Mouse (Mus musculus) macrophage (primary cell): ENCODE measurements around the gene Acox1. TPM values are rescaled to one million over a fixed set of nuclear protein-coding genes. Genes with fewer than 3 reads are reported as not detected.

Experiments
- H3K27ac ChIP-seq: fragments of 350-480 bp; formaldehyde crosslinking; 2 replicates; pipeline ENCODE4 v1.9.0; 2021
- H3K36me3 ChIP-seq: fragments of 350-480 bp; formaldehyde crosslinking; 2 replicates; pipeline ENCODE4 v1.9.0; 2021; ENCODE audit errors: inconsistent target
- H3K4me3 ChIP-seq: fragments of 350-480 bp; formaldehyde crosslinking; 2 replicates; pipeline ENCODE4 v1.9.0; 2021; ENCODE audit errors: inconsistent target
- H3K79me2 ChIP-seq: fragments of 350-480 bp; formaldehyde crosslinking; 2 replicates; pipeline ENCODE4 v1.9.0; 2021; ENCODE audit errors: inconsistent target
- WGBS: methylation state at CpG from one replicate; pipeline ENCODE4 v1.1.7; 2026; ENCODE audit warnings: inconsistent platforms; ENCODE audit not compliant: missing documents; 5-methylcytosine and 5-hydroxymethylcytosine counted together
- polyA plus RNA-seq: library from polyadenylated mRNA; stranded (reverse); fragments of 250-400 nt; gene quantifications from 3 replicates; pipeline ENCODE4 v1.2.4, GENCODE M21; 2018; ENCODE audit warnings: inconsistent platforms

Gene Acox1
- polyA plus RNA-seq, 1 experiment from 2014 or later = 66.6 TPM

DNA sequence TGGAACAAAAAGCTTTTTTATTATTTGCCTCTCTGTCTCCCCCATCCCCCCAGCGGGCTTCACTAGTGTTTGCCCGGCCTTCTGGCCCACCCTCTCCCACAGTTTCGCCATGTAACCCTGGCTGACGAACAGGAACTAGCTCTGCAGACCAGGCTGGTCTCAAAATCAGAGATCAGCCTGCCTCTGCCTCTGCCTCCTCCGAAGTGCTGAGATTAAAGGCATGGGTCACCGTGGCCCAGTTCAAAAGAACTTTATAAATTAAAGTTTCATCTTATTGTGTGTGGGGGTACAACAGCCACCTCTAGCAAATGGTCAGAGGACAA, 1.3 kb downstream of the Acox1 start:
- 72% methylated on average over 6 of the region's 6 CpGs for WGBS
- peak overlapping the region; percentile 95 for H3K4me3 ChIP-seq

DNA sequence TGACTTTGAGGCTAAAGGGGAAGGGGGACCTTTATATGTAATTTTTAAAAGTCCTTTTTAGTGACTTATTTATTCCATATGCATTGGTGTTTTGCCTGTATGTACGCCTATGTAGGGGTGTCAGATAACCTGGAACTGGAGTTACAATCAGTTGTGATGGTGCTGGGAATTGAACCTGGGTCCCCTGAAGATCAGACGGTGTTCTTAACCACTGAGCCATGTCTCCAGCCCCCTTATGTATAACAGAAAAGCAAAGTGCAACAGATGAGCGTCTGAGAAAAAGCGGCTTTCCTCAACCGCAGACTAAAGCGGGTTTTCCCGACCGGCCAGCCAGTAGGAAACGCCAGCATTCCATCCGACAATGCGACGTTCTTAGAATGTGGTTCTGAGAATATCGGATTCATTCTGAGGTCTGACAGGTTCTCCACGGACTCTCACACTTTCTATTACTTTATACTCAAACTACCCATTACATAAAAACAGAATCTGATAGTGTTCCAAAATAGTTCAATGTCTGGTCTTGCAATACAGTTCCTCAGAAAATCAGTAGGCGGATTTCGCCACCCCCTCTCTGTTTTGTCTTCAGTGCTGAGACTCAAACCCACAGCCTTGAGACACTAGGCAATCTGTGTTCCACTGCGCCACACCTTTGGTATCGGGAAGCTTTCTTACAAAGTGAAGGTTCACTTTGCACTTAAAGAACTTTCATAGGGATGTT, 1.8 kb downstream of the Acox1 start:
- H3K4me3 ChIP-seq = no peak overlapping the region
- no peak overlapping the region for H3K27ac ChIP-seq
- H3K36me3 ChIP-seq = no peaks in the 10 kb centered on the region
- 94% methylated on average over 18 of the region's 18 CpGs for WGBS
- H3K79me2 ChIP-seq = peaks cover 79% of the 10 kb centered on the region

More for the DNA sequence above, 1.3 kb downstream of the Acox1 start:
- no peaks in the 10 kb centered on the region for H3K36me3 ChIP-seq
- H3K27ac ChIP-seq = no peak overlapping the region
- H3K79me2 ChIP-seq = peaks cover 79% of the 10 kb centered on the region

DNA sequence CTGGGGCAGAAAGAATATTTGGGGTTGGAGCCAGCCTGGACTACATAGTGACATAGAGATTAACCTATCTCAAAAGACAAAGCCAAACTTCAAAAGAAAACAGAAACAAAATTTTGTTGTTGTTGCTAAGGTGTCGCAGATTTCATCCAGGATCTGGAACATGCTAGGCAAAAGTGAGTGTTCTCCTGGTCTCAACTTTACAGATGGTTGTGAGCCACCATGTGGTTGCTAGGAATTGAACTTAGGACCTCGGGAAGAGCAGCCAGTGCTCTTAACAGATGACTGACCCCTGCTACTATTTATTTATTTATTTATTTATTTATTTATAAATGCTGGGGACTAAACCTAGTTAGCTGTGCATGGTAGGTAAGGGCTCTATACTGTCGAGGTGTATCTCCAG, 2.5 kb downstream of the Acox1 start:
- Histone ChIP-seq H3K79me2 (peaks cover 79% of the 10 kb centered on the region), H3K4me3 (no peak overlapping the region), H3K27ac (no peak overlapping the region), H3K36me3 (peaks cover 4% of the 10 kb centered on the region; the same call in 1 of the 2 replicates)
- WGBS = 68% methylated on average over 3 of the region's 3 CpGs

DNA sequence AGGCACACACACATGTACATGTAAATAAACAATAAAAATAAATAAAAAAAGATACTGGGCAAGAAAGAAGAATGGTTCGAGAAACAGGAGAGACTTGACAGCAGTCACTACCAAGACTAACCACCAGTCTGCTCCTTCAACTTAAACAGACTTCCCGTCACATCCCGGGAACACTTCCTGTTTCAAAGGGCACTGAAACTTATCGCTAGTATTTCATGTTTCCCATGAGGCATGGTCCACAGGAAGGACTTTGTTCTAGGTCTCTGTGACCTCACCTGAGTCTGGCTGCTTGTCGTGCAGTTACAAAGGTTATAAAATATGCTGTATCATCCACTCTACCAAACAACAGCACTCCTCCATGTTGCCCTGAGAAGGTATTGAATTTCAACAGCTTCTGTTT, 3.6 kb downstream of the Acox1 start:
- Histone ChIP-seq H3K79me2 (peaks cover 79% of the 10 kb centered on the region), H3K4me3 (no peak overlapping the region), H3K27ac (peak overlapping the region; percentile 22), H3K36me3 (peaks cover 12% of the 10 kb centered on the region; the same call in 1 of the 2 replicates)
- WGBS = 0% methylated on average over 5 of the region's 5 CpGs

DNA sequence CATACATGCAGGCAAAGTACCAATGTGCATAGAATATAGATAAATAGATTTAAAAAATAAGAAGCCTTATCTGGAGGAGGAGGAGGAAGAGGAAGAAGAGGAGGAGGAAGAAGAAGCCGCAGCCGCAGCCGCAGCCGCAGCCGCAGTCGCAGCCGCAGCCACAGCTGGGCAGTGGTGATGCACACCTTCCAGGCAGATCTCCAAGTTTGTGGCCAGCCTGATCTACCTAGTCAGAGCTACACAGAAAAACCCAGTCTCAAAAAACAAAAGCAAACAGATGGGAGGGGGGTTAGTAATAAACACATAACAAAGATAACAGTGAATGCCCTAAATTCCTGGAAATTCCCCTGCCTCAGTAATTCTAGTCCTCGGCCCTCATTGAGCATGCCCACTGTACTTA, 4.2 kb downstream of the Acox1 start:
- peaks cover 18% of the 10 kb centered on the region; the same call in 1 of the 2 replicates for H3K36me3 ChIP-seq
- peaks cover 79% of the 10 kb centered on the region for H3K79me2 ChIP-seq
- WGBS = 21% methylated on average over 8 of the region's 8 CpGs
- H3K27ac ChIP-seq = peak overlapping the region; percentile 22; the same call in 1 of the 2 replicates
- H3K4me3 ChIP-seq = no peak overlapping the region

DNA sequence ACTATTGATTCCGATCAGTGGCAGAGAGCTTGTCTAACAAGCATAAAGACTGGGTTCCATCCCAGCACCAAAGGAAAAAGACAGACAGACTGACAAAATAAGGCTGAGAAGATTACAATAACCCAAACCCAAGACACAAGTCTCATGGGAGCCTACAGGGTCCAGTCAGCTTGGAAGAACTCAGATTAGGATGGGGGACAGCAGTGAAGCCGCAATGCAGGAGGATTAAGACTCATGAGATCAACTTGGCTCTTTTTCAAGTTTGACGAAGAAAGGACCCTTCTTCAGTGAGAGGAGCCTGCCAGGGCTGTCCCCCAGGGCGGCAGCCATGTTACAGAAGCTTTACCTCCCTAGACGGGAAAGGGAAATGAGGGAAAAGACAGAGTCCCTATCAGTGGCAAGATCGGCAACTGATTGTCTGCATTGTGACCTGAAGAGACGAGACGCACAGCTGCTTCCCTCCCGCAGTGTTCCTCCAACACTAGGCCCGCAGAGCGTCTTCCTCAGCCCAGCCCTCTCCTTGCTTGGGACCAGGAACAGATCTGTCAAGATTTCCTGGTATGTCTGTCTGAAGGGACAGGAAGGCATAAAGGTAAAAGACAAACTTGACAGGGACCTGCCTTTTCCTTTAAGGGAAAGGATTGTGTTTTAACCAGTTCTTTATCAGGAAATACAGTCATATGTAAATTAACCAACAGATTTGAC, 11.5 kb downstream of the Acox1 start:
- H3K4me3 ChIP-seq = no peak overlapping the region
- peaks cover 79% of the 10 kb centered on the region for H3K36me3 ChIP-seq
- H3K79me2 ChIP-seq = peaks cover 99% of the 10 kb centered on the region
- H3K27ac ChIP-seq = no peak overlapping the region
- WGBS = 90% methylated on average over 11 of the region's 11 CpGs

DNA sequence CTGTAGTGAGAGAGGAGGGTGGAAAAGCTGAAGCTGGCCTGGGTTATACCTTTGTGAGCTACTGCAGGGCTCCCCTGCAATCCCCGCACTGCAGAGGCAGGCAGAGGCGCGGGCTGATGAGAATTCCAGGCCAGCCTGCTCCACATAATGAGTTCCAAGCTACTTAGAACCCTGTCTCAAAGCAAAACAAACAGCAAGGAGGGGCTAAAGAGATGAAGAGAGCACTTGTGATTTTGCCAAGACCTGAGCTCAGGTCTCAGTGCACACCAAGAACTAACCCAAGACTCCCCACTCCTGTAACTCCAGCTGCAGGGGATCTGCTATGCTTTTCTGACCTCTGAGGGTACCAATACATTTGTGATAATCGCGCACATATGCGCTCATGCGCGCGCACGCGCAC, 12.5 kb downstream of the Acox1 start:
- no peak overlapping the region for H3K27ac ChIP-seq
- H3K36me3 ChIP-seq = peaks cover 83% of the 10 kb centered on the region
- 94% methylated on average over 11 of the region's 11 CpGs for WGBS
- H3K79me2 ChIP-seq = peaks cover 89% of the 10 kb centered on the region
- H3K4me3 ChIP-seq = no peak overlapping the region

DNA sequence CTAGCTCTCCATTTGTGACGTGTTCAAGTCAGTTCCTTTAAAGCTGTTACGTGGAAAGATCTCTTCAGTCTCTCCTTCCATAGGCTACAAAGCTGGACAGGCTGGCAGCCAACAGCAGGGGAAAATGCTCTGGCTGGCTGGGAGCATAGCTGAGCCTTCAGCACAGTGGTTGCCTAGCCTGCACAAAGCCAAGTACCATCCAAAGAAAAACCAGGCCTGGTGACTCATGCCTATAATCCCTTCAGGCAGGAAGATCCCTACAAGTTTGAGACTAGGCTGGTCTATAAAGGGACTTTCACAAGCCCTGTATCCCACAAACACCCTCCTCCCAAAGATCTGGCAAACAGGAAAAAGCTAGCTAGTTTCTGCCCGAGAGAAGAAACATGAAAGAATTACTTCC, 13.0 kb downstream of the Acox1 start:
- Histone ChIP-seq H3K36me3 (peaks cover 79% of the 10 kb centered on the region), H3K27ac (no peak overlapping the region), H3K4me3 (no peak overlapping the region), H3K79me2 (peaks cover 84% of the 10 kb centered on the region)
- 91% methylated on average over 3 of the region's 3 CpGs for WGBS

DNA sequence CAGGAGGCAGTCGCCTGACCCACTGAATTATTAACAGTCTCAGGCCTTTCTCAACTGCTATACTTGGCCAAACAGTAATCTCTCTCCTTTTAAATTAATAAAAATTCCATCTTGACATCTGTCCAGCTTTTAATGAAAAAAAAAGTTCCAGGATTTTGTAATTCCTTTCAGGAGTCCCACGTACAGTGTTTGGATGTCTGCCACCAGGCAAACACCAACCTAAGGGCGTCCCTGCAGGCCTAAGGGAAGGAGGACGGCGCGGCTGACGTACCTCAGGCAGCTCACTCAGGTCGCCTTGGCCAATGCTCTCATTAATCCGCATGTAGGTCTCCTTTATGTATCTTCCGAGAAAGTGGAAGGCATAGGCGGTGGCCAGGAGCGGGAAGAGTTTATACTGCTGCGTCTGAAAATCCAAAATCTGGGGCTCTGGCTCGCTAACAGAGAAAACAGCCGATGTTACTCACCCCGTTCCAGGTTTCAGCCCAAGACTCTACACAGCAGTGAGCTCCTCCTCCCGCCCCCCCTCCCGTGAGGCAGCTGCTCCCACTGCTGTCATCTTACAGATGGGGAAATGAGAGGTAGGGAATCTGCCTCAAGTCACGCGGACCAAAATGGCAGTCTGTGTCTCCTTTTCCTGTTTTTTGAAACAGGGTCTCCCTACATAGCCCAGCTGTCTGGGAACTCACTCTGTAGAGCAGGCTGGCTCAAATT, 20.3 kb downstream of the Acox1 start:
- Histone ChIP-seq H3K79me2 (peaks cover 11% of the 10 kb centered on the region; the same call in 1 of the 2 replicates), H3K4me3 (no peak overlapping the region), H3K36me3 (peaks cover 75% of the 10 kb centered on the region), H3K27ac (no peak overlapping the region)
- WGBS = 92% methylated on average over 20 of the region's 20 CpGs

DNA sequence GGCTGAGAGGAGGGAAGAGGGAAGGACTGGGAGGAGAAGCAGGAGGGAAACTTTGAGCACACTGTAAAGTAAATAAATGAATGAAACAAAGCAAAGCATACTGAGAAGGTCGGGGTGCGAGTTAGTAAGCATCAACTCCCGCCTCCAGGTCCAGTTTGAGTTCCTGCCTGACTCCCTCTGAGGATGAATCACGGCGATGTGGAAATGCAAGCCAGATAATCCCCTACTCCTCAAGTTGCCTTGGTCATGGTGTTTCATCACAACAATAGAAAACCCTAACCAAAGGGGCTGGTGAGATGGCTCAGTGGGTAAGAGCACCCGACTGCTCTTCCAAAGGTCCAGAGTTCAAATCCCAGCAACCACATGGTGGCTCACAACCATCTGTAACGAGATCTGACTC, 22.8 kb downstream of the Acox1 start:
- Histone ChIP-seq H3K27ac (no peak overlapping the region), H3K36me3 (peaks cover 68% of the 10 kb centered on the region), H3K4me3 (no peak overlapping the region), H3K79me2 (no peaks in the 10 kb centered on the region)
- 97% methylated on average over 5 of the region's 7 CpGs for WGBS

DNA sequence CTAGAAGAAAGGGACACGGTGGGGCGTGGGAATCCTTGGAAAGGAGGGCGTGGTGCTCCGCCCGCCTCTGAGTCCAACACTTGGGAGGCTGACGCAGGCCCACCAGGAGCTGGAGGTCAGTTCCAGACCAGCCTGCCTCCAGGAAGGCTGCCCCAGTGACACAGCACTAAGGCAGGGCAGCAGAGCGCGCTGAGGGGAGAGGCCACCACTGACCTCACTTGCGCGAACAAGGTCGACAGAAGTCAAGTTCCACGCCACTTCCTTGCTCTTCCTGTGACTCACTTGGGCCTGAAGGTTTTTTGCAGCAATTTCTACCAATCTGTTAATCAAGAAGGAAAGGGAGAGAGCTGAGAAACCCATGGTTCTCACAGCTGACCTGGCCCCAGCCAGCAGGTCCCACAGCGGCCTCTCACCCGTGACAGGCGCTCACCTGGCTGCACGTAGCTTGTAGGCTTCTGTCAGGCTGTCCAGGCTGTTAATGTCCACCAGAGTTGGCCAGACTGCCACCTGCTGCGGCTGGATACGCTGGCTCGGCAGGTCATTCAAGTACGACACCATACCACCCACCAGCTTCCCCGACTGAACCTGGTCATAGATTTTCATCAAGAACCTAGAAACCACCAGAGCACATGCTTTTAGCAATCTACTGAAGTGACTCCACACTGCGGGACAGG, 23.9 kb downstream of the Acox1 start:
- Histone ChIP-seq H3K79me2 (no peaks in the 10 kb centered on the region), H3K36me3 (peaks cover 61% of the 10 kb centered on the region), H3K27ac (no peak overlapping the region), H3K4me3 (no peak overlapping the region)
- WGBS = 95% methylated on average over 20 of the region's 22 CpGs

DNA sequence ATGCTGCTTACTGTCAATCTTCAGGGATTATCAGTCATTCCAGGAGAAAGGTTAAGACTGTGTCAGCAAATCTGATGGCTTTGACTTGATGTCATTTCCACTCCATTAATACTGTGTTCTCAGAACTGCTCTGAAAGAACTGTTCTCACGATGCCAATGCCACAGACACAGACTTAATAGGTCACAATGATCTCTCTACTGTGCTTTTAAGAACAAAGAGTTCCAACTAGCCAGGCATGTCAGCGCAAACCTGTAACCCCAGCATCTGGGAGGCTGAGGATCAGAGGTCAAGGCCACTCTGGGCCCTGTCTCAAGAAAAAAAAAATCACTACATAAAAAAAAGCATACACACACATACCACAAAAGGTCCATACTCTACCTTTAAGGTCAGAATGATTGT, 26.9 kb downstream of the Acox1 start:
- Histone ChIP-seq H3K36me3 (peaks cover 34% of the 10 kb centered on the region), H3K4me3 (no peak overlapping the region), H3K79me2 (no peaks in the 10 kb centered on the region), H3K27ac (no peak overlapping the region)
- WGBS = 100% methylated on average over 2 of the region's 2 CpGs

DNA sequence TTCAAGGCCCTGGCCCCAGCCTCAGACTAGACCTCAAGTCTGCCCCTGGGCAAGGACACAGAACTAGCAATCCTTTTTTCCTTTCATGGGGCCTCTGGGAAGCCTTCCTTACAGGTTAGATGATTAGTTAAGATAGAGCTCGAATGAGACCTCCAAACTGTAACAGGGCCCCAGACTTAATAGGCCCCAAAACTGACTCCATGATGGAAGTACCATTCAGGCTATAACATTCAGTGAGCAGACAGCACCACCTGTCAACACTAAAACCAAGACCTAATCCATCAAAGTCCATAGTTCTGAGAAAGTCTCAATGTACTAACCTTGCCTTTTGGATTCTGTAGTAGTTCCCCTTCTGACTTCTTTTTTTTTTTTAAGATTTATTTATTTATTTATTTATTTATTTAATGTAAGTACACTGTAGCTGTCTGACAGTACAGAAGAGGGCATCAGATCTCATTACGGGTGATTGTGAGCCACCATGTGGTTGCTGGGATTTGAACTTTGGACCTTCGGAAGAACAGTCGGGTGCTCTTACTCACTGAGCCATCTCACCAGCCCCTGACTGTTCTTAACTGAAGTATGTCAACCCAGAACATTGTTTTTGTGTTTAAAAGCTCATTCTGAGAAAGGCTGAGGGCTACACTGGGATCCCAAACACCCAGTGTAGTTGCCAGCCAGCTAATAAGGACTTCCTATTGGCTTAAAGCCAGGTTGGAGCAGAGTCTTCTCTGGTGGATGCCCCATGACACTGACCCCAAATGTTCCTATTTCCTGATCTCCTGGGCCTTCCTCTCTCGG, 28.6 kb downstream of the Acox1 start:
- Histone ChIP-seq H3K27ac (no peak overlapping the region), H3K79me2 (no peaks in the 10 kb centered on the region), H3K36me3 (peaks cover 27% of the 10 kb centered on the region), H3K4me3 (no peak overlapping the region)
- 76% methylated on average over 5 of the region's 5 CpGs for WGBS

DNA sequence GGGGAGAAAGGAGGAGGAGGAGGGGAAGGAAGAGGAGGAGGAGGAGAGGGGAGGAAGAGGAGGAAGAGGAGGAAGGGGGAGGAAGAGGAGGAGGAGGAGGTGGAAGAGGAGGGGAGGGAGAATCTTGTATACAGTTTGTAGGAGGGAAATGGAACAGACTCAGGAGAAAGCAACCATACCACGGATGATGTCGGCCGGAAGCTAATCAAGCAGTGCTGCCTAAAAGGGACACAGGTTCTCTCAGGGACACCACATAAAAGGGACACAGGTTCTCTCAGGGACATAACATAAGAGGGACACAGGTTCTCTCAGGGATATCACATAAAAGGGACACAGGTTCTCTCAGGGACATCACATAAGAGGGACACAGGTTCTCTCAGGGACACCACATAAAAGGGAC, 29.6 kb downstream of the Acox1 start:
- no peak overlapping the region for H3K27ac ChIP-seq
- H3K36me3 ChIP-seq = peaks cover 17% of the 10 kb centered on the region; the same call in 1 of the 2 replicates
- H3K4me3 ChIP-seq = no peak overlapping the region
- 88% methylated on average over 3 of the region's 3 CpGs for WGBS
- no peaks in the 10 kb centered on the region for H3K79me2 ChIP-seq
